Mouse (Mus musculus) hindbrain, postnatal 0 days (tissue): ENCODE data around the gene Ppp1r14c. TPM values are rescaled to one million over a fixed set of nuclear protein-coding genes. Genes with fewer than 3 reads are reported as not detected.

ENCODE experiments used
- ATAC-seq: fragments of 200-750 bp; cut with Nextera tagmentation; 2 replicates; pipeline ENCODE4 v1.8.0; 2017; ENCODE audit warnings: mild to moderate bottlenecking, moderate TSS enrichment, moderate library complexity
- DNase-seq: peaks from one replicate; pipeline ENCODE4 v3.0.0-alpha.2; 2015; ENCODE audit warnings: low spot score
- H3K27ac ChIP-seq: fragments of 300-500 bp; sonication (generic); 2 replicates; pipeline ENCODE4 v1.5.1; 2014; ENCODE audit warnings: mild to moderate bottlenecking
- H3K27me3 ChIP-seq: fragments of 300-500 bp; sonication (generic); 2 replicates; pipeline ENCODE4 v1.6.1; 2014; ENCODE audit warnings: low read length, mixed read lengths; ENCODE audit not compliant: insufficient read depth
- H3K36me3 ChIP-seq: fragments of 300-500 bp; sonication (generic); 2 replicates; pipeline ENCODE4 v1.6.1; 2014; ENCODE audit warnings: low read length, mixed read lengths; ENCODE audit not compliant: insufficient read depth
- H3K4me1 ChIP-seq: fragments of 300-500 bp; sonication (generic); 2 replicates; pipeline ENCODE4 v1.6.1; 2014; ENCODE audit warnings: antibody characterized with exemption, low read length, mixed read lengths; ENCODE audit not compliant: insufficient read depth
- H3K4me2 ChIP-seq: fragments of 300-500 bp; sonication (generic); 2 replicates; pipeline ENCODE4 v1.6.1; 2014; ENCODE audit warnings: low read depth, mild to moderate bottlenecking, low read length, moderate library complexity, mixed read lengths
- H3K4me3 ChIP-seq: fragments of 300-500 bp; sonication (generic); 2 replicates; pipeline ENCODE4 v1.5.1; 2014; ENCODE audit warnings: low read length
- H3K9ac ChIP-seq: fragments of 300-500 bp; sonication (generic); replicated peaks from 2 replicates; pipeline ENCODE4 v1.6.1; 2014; ENCODE audit warnings: mild to moderate bottlenecking, low read length, moderate library complexity, mixed read lengths
- H3K9me3 ChIP-seq: fragments of 300-500 bp; sonication (generic); 2 replicates; pipeline ENCODE4 v1.6.1; 2016; ENCODE audit warnings: low read length, mixed read lengths
- CTCF ChIP-seq: IDR thresholded peaks from 2 replicates; pipeline ENCODE4 v1.5.1; 2016; ENCODE audit warnings: antibody characterized with exemption, control low read depth, low read depth
- WGBS: fragments of 180-500 bp; shearing (Covaris S2); extraction: QIAGEN DNeasy Blood & Tissue Kit; methylation state at CpG from one replicate; pipeline ENCODE4 v1.1.7; 2014; 5-methylcytosine and 5-hydroxymethylcytosine counted together
- polyA plus RNA-seq: library from polyadenylated mRNA; unstranded; fragments of >200 nt; fragmentation: Nextera tagmentation; extraction: Ambion mirVana; gene quantifications from 2 replicates; pipeline ENCODE4 v1.2.1, GENCODE M21; 2015
- total RNA-seq: library from RNA; depleted of rRNA; stranded (reverse); fragments of >200 nt; gene quantifications from 2 replicates; pipeline ENCODE4 v1.2.3, GENCODE M21; 2014

Ppp1r14c gene
- total and polyA plus RNA-seq, 2 experiments from 2014 or later = 83.1 to 93.7 TPM

GRCm38 (mm10) chr10:3408699-3409098 lies 42.8 kb downstream of the Ppp1r14c start:
- Histone ChIP-seq H3K9ac (no peak overlapping the region), H3K4me3 (no peak overlapping the region), H3K9me3 (no peaks in the 10 kb centered on the region), H3K27me3 (no peaks in the 10 kb centered on the region), H3K27ac (no peak overlapping the region), H3K4me1 (peaks cover 22% of the 10 kb centered on the region), H3K36me3 (no peaks in the 10 kb centered on the region), H3K4me2 (no peak overlapping the region)
- peak; percentile 39 for DNase-seq
- ATAC-seq = no peak
- WGBS = 31% methylated on average over 3 of the region's 3 CpGs
- no peak for TF ChIP-seq CTCF

DNA sequence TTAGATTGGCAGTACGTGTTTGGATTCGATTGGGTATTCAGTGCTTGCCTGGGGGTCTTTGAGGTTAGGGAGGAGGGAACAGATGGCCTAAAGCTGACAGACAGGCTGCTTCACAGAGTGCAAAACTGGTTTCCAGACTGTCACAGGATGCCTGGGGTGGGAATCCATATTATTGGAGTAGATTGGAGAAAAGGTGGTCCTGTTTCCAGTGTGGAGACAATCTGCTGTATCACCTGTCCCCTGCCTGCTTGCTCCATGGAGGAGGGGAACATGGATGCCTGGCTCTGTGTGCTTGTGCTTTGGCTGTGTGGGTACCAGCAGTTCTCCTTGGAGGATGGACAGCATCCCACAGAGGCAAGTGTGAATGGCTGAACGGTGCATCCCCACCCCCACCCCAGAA lies 45.4 kb downstream of the Ppp1r14c start:
- Histone ChIP-seq H3K9ac (no peak overlapping the region), H3K27me3 (no peaks in the 10 kb centered on the region), H3K4me2 (no peak overlapping the region), H3K36me3 (no peaks in the 10 kb centered on the region), H3K27ac (peak overlapping the region; percentile 48; the same call in 1 of the 2 replicates), H3K4me1 (peaks cover 40% of the 10 kb centered on the region), H3K4me3 (no peak overlapping the region), H3K9me3 (no peaks in the 10 kb centered on the region)
- TF ChIP-seq CTCF = no peak
- 36% methylated on average over 3 of the region's 3 CpGs for WGBS
- DNase-seq = peak; percentile 72
- ATAC-seq = peak; percentile 78

DNA sequence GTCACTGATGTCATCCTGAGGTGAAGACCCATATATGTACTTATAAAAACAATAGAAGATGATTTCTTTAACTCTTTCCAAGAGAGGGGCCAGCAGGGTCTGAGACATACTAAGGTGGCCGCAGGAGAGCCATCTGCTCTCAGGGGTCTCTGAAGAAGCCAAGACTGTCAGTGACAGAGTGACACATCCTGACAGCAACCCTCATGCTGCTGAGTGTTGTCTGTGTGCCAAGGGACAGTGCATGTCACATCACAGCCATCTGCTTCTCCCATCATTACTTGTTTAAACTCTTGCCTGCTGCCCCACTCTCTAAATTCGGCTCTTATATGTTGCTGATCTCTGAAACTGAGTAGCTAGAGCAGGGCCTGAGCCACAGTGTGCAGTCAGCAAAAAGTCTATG lies 45.8 kb downstream of the Ppp1r14c start:
- Histone ChIP-seq H3K4me2 (no peak overlapping the region), H3K9me3 (no peaks in the 10 kb centered on the region), H3K27ac (peak overlapping the region; percentile 48), H3K27me3 (no peaks in the 10 kb centered on the region), H3K36me3 (no peaks in the 10 kb centered on the region), H3K9ac (no peak overlapping the region), H3K4me1 (peaks cover 40% of the 10 kb centered on the region), H3K4me3 (no peak overlapping the region)
- DNase-seq = peak; percentile 62
- TF ChIP-seq CTCF = no peak
- 45% methylated on average over 2 of the region's 2 CpGs for WGBS
- ATAC-seq = peak; percentile 66

DNA sequence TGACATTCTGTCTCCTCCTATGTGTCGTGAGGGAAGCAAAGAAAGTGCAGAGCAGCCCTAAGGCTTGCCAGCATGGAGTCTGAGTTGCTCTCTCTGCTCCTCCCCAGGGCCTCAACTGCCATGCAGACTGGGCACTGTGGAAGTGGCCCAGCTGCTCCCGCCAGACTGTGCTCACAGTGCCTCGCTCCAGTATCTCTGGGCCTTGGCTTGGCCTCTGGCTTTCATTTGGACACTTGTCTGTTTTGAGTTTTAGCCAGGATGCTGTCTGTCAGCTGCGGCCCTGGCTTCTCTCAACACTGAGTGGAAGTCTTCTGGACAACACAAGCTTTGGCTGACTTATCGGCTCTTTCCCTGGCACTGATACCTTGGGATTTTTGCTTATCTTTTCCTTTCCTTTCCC lies 49.0 kb downstream of the Ppp1r14c start:
- no peaks in the 10 kb centered on the region for H3K9me3 ChIP-seq
- peak overlapping the region; percentile 66 for H3K27ac ChIP-seq
- H3K9ac ChIP-seq = no peak overlapping the region
- peak; percentile 76 for DNase-seq
- TF ChIP-seq CTCF = no peak
- H3K4me1 ChIP-seq = peaks cover 34% of the 10 kb centered on the region
- ATAC-seq = peak; percentile 78
- no peak overlapping the region for H3K4me3 ChIP-seq
- WGBS = 33% methylated on average over 5 of the region's 5 CpGs
- no peaks in the 10 kb centered on the region for H3K36me3 ChIP-seq
- H3K27me3 ChIP-seq = no peaks in the 10 kb centered on the region
- H3K4me2 ChIP-seq = no peak overlapping the region

DNA sequence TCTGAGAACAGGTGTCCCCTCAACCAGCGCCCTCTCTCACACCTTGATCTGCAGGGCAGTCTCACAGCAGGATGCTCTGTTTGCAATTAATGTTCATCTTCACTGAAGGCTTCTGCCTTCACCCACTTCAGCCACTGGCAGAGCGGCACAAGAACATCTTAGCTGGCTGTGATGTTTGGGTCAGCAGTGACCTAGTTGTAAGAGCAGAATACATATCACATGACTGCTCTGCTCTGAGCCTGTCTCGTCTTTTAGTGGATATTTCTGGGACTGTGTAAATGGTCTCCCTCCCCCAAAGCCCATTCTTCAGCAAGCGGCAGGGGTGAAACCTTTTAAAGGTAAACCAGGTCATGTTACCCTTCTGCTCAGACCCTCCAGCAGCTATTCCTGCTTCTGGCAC lies 50.7 kb downstream of the Ppp1r14c start:
- H3K27me3 ChIP-seq = no peaks in the 10 kb centered on the region
- no peak overlapping the region for H3K27ac ChIP-seq
- no peak for ATAC-seq
- no peaks in the 10 kb centered on the region for H3K36me3 ChIP-seq
- H3K9ac ChIP-seq = no peak overlapping the region
- TF ChIP-seq CTCF = no peak
- H3K4me2 ChIP-seq = no peak overlapping the region
- H3K9me3 ChIP-seq = no peaks in the 10 kb centered on the region
- DNase-seq = no peak
- H3K4me3 ChIP-seq = no peak overlapping the region
- peaks cover 28% of the 10 kb centered on the region for H3K4me1 ChIP-seq
- 70% methylated on average over 4 of the region's 4 CpGs for WGBS

DNA sequence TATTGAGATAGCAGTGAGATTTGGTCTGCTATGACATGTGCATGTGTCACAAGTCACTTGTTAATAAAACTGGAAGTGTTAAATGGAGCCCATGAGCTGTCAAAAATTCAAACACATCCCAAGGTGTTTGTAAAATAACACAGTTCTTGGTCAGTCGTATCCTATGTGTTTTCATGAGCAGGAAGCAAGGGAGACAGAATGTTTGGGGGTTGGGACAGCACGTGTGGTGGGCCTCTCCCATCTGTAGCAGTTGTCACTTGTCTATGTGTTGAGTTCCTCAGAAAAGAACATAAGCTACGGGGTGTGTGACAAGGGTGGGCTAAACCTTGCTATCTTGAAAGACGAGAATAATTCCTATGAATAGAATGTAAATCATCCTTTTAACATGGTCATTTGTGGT lies 51.6 kb downstream of the Ppp1r14c start:
- no peak for ATAC-seq
- H3K36me3 ChIP-seq = no peaks in the 10 kb centered on the region
- no peak for DNase-seq
- no peak overlapping the region for H3K27ac ChIP-seq
- no peaks in the 10 kb centered on the region for H3K27me3 ChIP-seq
- H3K9me3 ChIP-seq = no peaks in the 10 kb centered on the region
- H3K4me3 ChIP-seq = no peak overlapping the region
- TF ChIP-seq CTCF = no peak
- H3K9ac ChIP-seq = no peak overlapping the region
- H3K4me2 ChIP-seq = no peak overlapping the region
- whole genome bisulfite sequencing = 63% methylated on average over 4 of the region's 4 CpGs
- H3K4me1 ChIP-seq = peaks cover 25% of the 10 kb centered on the region

DNA sequence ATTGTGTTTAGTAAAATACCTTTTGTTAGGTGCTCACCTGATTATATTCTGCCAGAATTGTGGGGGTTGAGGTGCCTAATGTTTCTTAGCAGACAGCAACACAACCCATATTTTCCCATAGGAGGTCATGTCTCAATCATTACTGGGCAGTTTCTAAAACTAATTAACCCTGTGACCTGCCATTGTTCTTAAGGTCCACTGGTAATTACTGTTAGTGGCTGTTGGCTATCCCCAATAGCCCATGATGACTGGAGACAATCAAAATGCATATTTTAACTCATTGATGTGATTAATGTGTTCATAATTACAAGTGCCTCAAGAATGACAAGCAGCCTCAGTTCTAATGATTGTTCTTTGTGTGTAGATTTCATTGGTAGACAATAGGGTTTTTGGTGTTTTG lies 58.2 kb downstream of the Ppp1r14c start:
- Histone ChIP-seq H3K27ac (no peak overlapping the region), H3K9ac (no peak overlapping the region), H3K4me2 (no peak overlapping the region), H3K4me1 (no peaks in the 10 kb centered on the region; the same call in 1 of the 2 replicates), H3K4me3 (no peak overlapping the region), H3K36me3 (no peaks in the 10 kb centered on the region), H3K27me3 (no peaks in the 10 kb centered on the region), H3K9me3 (no peaks in the 10 kb centered on the region)
- DNase-seq (no peak), ATAC-seq (no peak)
- TF ChIP-seq CTCF = no peak
